Mouse (Mus musculus): ENCODE data around the gene Tom1l2.

The Tom1l2 gene

GRCm38 (mm10) chr11:60352559-60353411 lies at the start of gene Tom1l2, which contains the start of gene Drc3:
Tom1l2 (minus strand) TSS chr11:60352905.
Drc3 (plus strand) TSS chr11:60353329.
- DNase-seq (ENCODE audit: low read depth, low spot score): peak; percentile 99

- DNase-seq (ENCODE audit: low read depth, low spot score): no peak
Measured at GRCm38 (mm10) chr11:60397172-60397571, 44.5 kb upstream of the Tom1l2 start.

GRCm38 (mm10) chr11:60396546-60396945 lies 43.8 kb upstream of the Tom1l2 start:
- no peak for DNase-seq (ENCODE audit: low read depth, low spot score)

- no peak for DNase-seq (ENCODE audit: low read depth, low spot score)
Measured at GRCm38 (mm10) chr11:60391346-60391745, 38.6 kb upstream of the Tom1l2 start.

- no peak for DNase-seq (ENCODE audit: low read depth, low spot score)
Measured at GRCm38 (mm10) chr11:60387944-60388343, 35.2 kb upstream of the Tom1l2 start.

GRCm38 (mm10) chr11:60385946-60386345 lies 33.2 kb upstream of the Tom1l2 start:
- DNase-seq (ENCODE audit: low read depth, low spot score): no peak

- DNase-seq (ENCODE audit: low read depth, low spot score): no peak
Measured at GRCm38 (mm10) chr11:60384762-60385421, 32.2 kb upstream of the Tom1l2 start.

GRCm38 (mm10) chr11:60383518-60383917 lies 30.8 kb upstream of the Tom1l2 start:
- DNase-seq (ENCODE audit: low read depth, low spot score): no peak

- no peak for DNase-seq (ENCODE audit: low read depth, low spot score)
Measured at GRCm38 (mm10) chr11:60374481-60374880, 21.8 kb upstream of the Tom1l2 start.

GRCm38 (mm10) chr11:60370431-60370830 lies 17.7 kb upstream of the Tom1l2 start:
- no peak for DNase-seq (ENCODE audit: low read depth, low spot score)

- no peak for DNase-seq (ENCODE audit: low read depth, low spot score)
Measured at GRCm38 (mm10) chr11:60369448-60369847, 16.7 kb upstream of the Tom1l2 start.

- DNase-seq (ENCODE audit: low read depth, low spot score): peak; percentile 12
Measured at GRCm38 (mm10) chr11:60368909-60369308, 16.2 kb upstream of the Tom1l2 start.

- no peak for DNase-seq (ENCODE audit: low read depth, low spot score)
Measured at GRCm38 (mm10) chr11:60367256-60367655, 14.6 kb upstream of the Tom1l2 start.

GRCm38 (mm10) chr11:60366239-60367019 lies 13.7 kb upstream of the Tom1l2 start:
- no peak for DNase-seq (ENCODE audit: low read depth, low spot score)

GRCm38 (mm10) chr11:60360631-60361201 lies 8.0 kb upstream of the Tom1l2 start:
- no peak for DNase-seq (ENCODE audit: low read depth, low spot score)

GRCm38 (mm10) chr11:60359936-60360335 lies 7.2 kb upstream of the Tom1l2 start:
- DNase-seq (ENCODE audit: low read depth, low spot score): no peak

GRCm38 (mm10) chr11:60359138-60359537 lies 6.4 kb upstream of the Tom1l2 start:
- no peak for DNase-seq (ENCODE audit: low read depth, low spot score)

- no peak for DNase-seq (ENCODE audit: low read depth, low spot score)
Measured at GRCm38 (mm10) chr11:60358548-60358947, 5.8 kb upstream of the Tom1l2 start.

GRCm38 (mm10) chr11:60357116-60357515 lies 4.4 kb upstream of the Tom1l2 start:
- DNase-seq (ENCODE audit: low read depth, low spot score): no peak

- DNase-seq (ENCODE audit: low read depth, low spot score): no peak
Measured at GRCm38 (mm10) chr11:60355952-60356351, 3.2 kb upstream of the Tom1l2 start.

- no peak for DNase-seq (ENCODE audit: low read depth, low spot score)
Measured at GRCm38 (mm10) chr11:60351925-60352371, 757 bp downstream of the Tom1l2 start.

- peak; percentile 17 for DNase-seq (ENCODE audit: low read depth, low spot score)
Measured at GRCm38 (mm10) chr11:60351388-60351787, 1.3 kb downstream of the Tom1l2 start.
